Mouse (Mus musculus) hindbrain, embryonic 16.5 days (tissue): ENCODE results near the gene Gm5136. TPM values are rescaled to one million over a fixed set of nuclear protein-coding genes. Genes with fewer than 3 reads are reported as not detected.

Experiments used
- ATAC-seq: fragments of 200-750 bp; cut with Nextera tagmentation; 2 replicates; pipeline ENCODE4 v1.8.0; 2017; ENCODE audit warnings: moderate TSS enrichment, moderate library complexity
- H3K27ac ChIP-seq: fragments of 300-500 bp; sonication (generic); 2 replicates; pipeline ENCODE4 v1.5.1; 2014; ENCODE audit warnings: low read depth, mild to moderate bottlenecking, control low read depth, low read length, moderate library complexity
- H3K27me3 ChIP-seq: fragments of 300-500 bp; sonication (generic); replicated peaks from 2 replicates; pipeline ENCODE4 v1.6.1; 2014; ENCODE audit warnings: low read length; ENCODE audit not compliant: control insufficient read depth, insufficient read depth
- H3K36me3 ChIP-seq: fragments of 300-500 bp; sonication (generic); 2 replicates; pipeline ENCODE4 v1.6.1; 2014; ENCODE audit warnings: mild to moderate bottlenecking, low read length, moderate library complexity, mixed read lengths; ENCODE audit not compliant: control insufficient read depth, insufficient read depth
- H3K4me1 ChIP-seq: fragments of 300-500 bp; sonication (generic); 2 replicates; pipeline ENCODE4 v1.6.1; 2014; ENCODE audit warnings: low read depth, low read length; ENCODE audit not compliant: control insufficient read depth, insufficient read depth
- H3K4me2 ChIP-seq: fragments of 300-500 bp; sonication (generic); 2 replicates; pipeline ENCODE4 v1.6.1; 2014; ENCODE audit warnings: mild to moderate bottlenecking, low read length, control low read depth, moderate library complexity
- H3K4me3 ChIP-seq: fragments of 300-500 bp; sonication (generic); 2 replicates; pipeline ENCODE4 v1.5.1; 2014; ENCODE audit warnings: mild to moderate bottlenecking, low read length, control low read depth, moderate library complexity
- H3K9ac ChIP-seq: fragments of 300-500 bp; sonication (generic); 2 replicates; pipeline ENCODE4 v1.6.1; 2014; ENCODE audit warnings: low read depth, mild to moderate bottlenecking, control low read depth, low read length, moderate library complexity
- H3K9me3 ChIP-seq: fragments of 300-500 bp; sonication (generic); 2 replicates; pipeline ENCODE4 v1.6.1; 2014; ENCODE audit warnings: mild to moderate bottlenecking, low read length, moderate library complexity; ENCODE audit not compliant: control insufficient read depth
- WGBS: fragments of 180-500 bp; shearing (Covaris S2); extraction: QIAGEN DNeasy Blood & Tissue Kit; methylation state at CpG from one replicate; pipeline ENCODE4 v1.1.7; 2014; 5-methylcytosine and 5-hydroxymethylcytosine counted together
- polyA plus RNA-seq: library from polyadenylated mRNA; unstranded; fragments of >200 nt; fragmentation: Nextera tagmentation; extraction: Ambion mirVana; gene quantifications from 2 replicates; pipeline ENCODE4 v1.2.1, GENCODE M21; 2015

The Gm5136 gene
- polyA plus RNA-seq = 0.19 and 0.29 TPM in 2 replicates

DNA sequence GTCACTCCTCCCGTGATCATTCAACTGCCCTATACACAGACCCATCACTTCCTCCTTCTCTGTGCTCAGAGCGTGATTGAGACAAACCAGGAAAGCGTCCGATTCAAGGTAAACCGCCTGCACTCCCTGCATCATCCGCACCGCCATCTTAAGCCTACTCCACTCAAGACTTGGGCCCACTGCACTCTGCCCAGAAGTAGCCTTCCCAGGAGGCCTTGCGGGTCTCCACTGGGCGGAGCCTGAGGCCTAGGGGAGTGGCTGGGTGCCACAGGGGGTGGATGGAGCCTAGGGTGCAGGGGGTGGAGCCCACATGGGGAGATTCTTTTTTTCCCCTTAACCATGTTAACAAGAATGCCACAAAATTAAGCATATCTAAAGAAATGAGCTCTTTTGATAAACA is at the start of gene Gm5136:
TSS of gene Gm5136 (minus strand) at position 215 of the 400 bp plus-strand sequence.
- Histone ChIP-seq H3K9ac (no peak within 1 kb of the TSS), H3K4me3 (no peak within 1 kb of the TSS), H3K4me1 (peaks cover 4% of the 10 kb centered on the region; the same call in 1 of the 2 replicates), H3K27me3 (no peaks in the 10 kb centered on the region), H3K36me3 (no peaks in the 10 kb centered on the region), H3K27ac (no peak within 1 kb of the TSS), H3K9me3 (no peaks in the 10 kb centered on the region), H3K4me2 (no peak within 1 kb of the TSS)
- 96% methylated on average over 9 of the region's 9 CpGs for WGBS
- ATAC-seq = peak; percentile 51; the same call in 1 of the 2 replicates

DNA sequence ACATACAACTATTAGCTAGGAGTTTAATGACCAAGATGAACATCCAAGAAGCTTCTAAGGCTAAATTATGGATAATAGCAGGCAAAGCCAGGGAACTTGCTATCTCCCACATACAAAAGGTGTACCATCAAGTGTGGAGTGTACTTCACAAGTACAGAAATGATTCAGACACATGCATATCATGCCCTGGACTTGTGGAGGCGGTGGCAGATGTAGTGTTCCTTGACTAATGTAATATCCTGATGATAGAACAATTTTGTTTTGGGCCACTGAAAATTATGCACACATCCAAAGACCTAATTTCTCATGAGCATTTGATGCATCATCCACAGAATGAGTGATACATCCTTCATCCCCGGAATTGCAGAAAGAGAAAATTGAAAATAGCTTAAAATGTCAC is 43.8 kb upstream of the Gm5136 start:
- H3K9me3 ChIP-seq = no peaks in the 10 kb centered on the region
- H3K36me3 ChIP-seq = no peaks in the 10 kb centered on the region
- H3K27me3 ChIP-seq = no peaks in the 10 kb centered on the region
- no peak overlapping the region for H3K27ac ChIP-seq
- 86% methylated on average over 2 of the region's 2 CpGs for WGBS
- no peak for ATAC-seq
- no peaks in the 10 kb centered on the region for H3K4me1 ChIP-seq
- no peak overlapping the region for H3K4me3 ChIP-seq
- H3K9ac ChIP-seq = no peak overlapping the region
- no peak overlapping the region for H3K4me2 ChIP-seq

DNA sequence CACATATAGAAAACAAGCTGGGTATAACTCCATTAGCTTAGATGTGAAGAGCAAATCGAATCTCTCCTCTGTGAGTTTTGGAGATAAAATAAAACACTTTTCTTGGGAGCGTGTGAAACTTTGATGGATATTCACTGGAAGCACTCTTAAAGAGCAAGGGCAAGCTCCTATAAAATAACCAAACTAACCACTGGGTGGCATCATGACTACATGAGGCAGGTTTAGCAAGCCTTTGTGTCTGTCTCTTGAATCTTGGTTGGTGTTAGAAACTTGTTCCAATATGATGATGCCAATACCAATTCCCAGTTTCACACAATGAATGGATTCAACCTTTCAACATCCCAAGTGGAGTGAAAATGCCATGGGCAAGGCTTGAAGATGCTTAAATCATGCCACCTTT is 34.0 kb upstream of the Gm5136 start:
- H3K4me3 ChIP-seq = no peak overlapping the region
- ATAC-seq = 0 out of 2 replicates have a peak, but pooled peaks have one; percentile 24
- H3K27me3 ChIP-seq = no peaks in the 10 kb centered on the region
- H3K27ac ChIP-seq = no peak overlapping the region
- H3K36me3 ChIP-seq = no peaks in the 10 kb centered on the region
- no peak overlapping the region for H3K4me2 ChIP-seq
- 55% methylated on average over 2 of the region's 2 CpGs for WGBS
- no peak overlapping the region for H3K9ac ChIP-seq
- H3K4me1 ChIP-seq = no peaks in the 10 kb centered on the region
- H3K9me3 ChIP-seq = no peaks in the 10 kb centered on the region

DNA sequence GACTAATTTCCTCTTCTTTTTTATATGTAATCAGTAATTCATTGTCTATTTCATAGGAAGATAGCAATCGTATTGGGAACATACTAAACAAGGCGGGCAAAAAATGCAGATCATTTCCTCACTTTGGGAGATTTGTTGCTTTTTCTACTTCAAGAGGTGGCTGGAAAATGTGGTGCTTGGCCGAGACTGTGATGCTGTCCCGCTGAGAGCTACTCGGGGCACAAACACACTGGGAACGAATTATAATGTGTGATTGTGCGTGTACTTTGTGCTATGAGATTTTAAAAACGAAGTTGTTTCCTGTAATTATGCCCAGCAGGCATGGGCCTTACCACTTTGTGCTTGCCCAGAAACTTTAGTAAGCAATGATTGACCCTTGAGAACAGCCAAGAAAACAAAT is 29.0 kb upstream of the Gm5136 start:
- H3K36me3 ChIP-seq = no peaks in the 10 kb centered on the region
- H3K27me3 ChIP-seq = no peaks in the 10 kb centered on the region
- H3K4me3 ChIP-seq = no peak overlapping the region
- no peaks in the 10 kb centered on the region for H3K4me1 ChIP-seq
- no peak overlapping the region for H3K27ac ChIP-seq
- no peak overlapping the region for H3K4me2 ChIP-seq
- H3K9ac ChIP-seq = no peak overlapping the region
- H3K9me3 ChIP-seq = no peaks in the 10 kb centered on the region
- 56% methylated on average over 8 of the region's 8 CpGs for WGBS
- ATAC-seq = no peak

DNA sequence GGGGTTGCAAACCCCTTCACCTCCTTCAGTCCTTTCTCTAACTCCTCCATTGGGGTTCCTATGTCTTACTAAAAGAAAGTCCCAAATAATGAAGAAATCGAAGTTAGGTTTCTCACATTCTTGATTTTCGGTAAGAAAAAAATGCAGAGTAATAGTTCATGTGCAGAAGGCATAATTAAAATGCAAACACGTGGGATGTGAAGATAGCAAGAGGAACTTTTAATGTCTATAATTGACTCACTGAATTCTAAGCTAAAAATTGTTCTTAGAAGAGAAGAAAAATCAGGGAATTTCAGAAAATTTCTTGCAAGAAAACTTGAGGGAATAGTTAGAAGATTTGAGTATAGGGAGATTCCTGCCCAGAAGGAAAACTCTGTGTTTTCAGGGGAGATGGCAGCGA is 26.4 kb upstream of the Gm5136 start:
- Histone ChIP-seq H3K27ac (no peak overlapping the region), H3K36me3 (no peaks in the 10 kb centered on the region), H3K4me1 (no peaks in the 10 kb centered on the region), H3K9ac (no peak overlapping the region), H3K4me3 (no peak overlapping the region), H3K9me3 (no peaks in the 10 kb centered on the region), H3K27me3 (no peaks in the 10 kb centered on the region), H3K4me2 (no peak overlapping the region)
- no peak for ATAC-seq
- WGBS = 87% methylated on average over 4 of the region's 4 CpGs

DNA sequence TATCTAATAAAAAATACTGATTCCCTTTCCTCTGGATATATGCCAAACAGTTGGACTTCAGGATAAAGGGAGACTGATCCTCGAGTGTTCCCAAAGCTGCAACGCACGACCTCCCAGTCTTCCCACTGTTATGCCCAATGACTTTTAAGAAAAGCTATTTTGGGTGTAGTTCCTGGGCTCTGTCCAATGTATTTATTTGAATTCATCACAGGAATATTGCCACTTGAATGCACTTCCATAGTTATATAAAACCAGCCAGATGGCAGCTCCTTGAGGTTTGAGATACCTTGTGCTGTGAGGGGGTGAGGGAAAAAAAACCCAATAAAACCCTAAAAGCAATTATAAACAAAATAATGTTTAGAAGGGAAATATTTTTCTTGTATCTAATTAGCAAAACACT is 24.9 kb upstream of the Gm5136 start:
- H3K9me3 ChIP-seq = no peaks in the 10 kb centered on the region
- no peak overlapping the region for H3K9ac ChIP-seq
- no peak overlapping the region for H3K27ac ChIP-seq
- H3K36me3 ChIP-seq = no peaks in the 10 kb centered on the region
- H3K4me1 ChIP-seq = no peaks in the 10 kb centered on the region
- no peak overlapping the region for H3K4me2 ChIP-seq
- WGBS = 81% methylated on average over 3 of the region's 3 CpGs
- no peak overlapping the region for H3K4me3 ChIP-seq
- H3K27me3 ChIP-seq = no peaks in the 10 kb centered on the region
- ATAC-seq = no peak

DNA sequence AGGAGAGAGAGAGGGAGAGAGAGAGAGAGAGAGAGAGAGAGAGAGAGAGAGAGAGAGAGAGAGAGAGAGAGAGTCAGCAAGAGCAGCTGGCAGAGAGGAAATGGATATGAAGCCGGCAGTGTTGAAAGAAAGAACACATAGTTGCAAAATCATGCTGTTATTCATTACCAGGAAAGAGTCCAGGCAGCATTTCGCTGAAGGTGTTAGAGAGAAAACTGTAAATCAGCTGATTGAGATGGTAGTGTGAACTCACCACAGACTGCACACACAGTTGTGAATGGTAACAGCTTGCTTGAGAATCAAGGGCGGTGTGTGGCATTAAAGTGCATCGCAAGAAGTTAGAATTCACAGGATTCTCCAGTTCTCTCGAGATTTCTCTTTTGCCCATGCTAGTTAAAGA is 10.6 kb upstream of the Gm5136 start:
- no peaks in the 10 kb centered on the region for H3K36me3 ChIP-seq
- H3K4me3 ChIP-seq = no peak overlapping the region
- no peaks in the 10 kb centered on the region for H3K9me3 ChIP-seq
- H3K27ac ChIP-seq = no peak overlapping the region
- ATAC-seq = no peak
- no peak overlapping the region for H3K4me2 ChIP-seq
- no peaks in the 10 kb centered on the region for H3K4me1 ChIP-seq
- WGBS = 71% methylated on average over 5 of the region's 5 CpGs
- no peak overlapping the region for H3K9ac ChIP-seq
- no peaks in the 10 kb centered on the region for H3K27me3 ChIP-seq

GRCm38 (mm10) chr10:108705658-108706057 is 5.7 kb upstream of the Gm5136 start:
- Histone ChIP-seq H3K27me3 (no peaks in the 10 kb centered on the region), H3K9ac (no peak overlapping the region), H3K36me3 (no peaks in the 10 kb centered on the region), H3K27ac (no peak overlapping the region), H3K9me3 (no peaks in the 10 kb centered on the region), H3K4me1 (peaks cover 4% of the 10 kb centered on the region; the same call in 1 of the 2 replicates), H3K4me2 (no peak overlapping the region), H3K4me3 (no peak overlapping the region)
- 93% methylated on average over 3 of the region's 3 CpGs for WGBS
- ATAC-seq = no peak

GRCm38 (mm10) chr10:108701361-108702128 is 1.6 kb upstream of the Gm5136 start:
- Histone ChIP-seq H3K27ac (peak overlapping the region; percentile 66), H3K9ac (peak overlapping the region; percentile 27; the same call in 1 of the 2 replicates), H3K9me3 (no peaks in the 10 kb centered on the region), H3K27me3 (no peaks in the 10 kb centered on the region), H3K4me2 (peak overlapping the region; percentile 32), H3K4me1 (peaks cover 4% of the 10 kb centered on the region; the same call in 1 of the 2 replicates), H3K4me3 (no peak overlapping the region), H3K36me3 (no peaks in the 10 kb centered on the region)
- 26% methylated on average over 14 of the region's 14 CpGs for WGBS
- ATAC-seq = 0 out of 2 replicates have a peak, but pooled peaks have one; percentile 21
